Mouse (Mus musculus) embryonic fibroblast, embryonic 13.5 days (primary cell): ENCODE data around the gene 4922502D21Rik.

Experiments used
- CTCF ChIP-seq: IDR thresholded peaks from 2 replicates; pipeline ENCODE4 v1.5.1; 2011; ENCODE audit warnings: mild to moderate bottlenecking, control low read depth, low read length, moderate library complexity, borderline replicate concordance; ENCODE audit not compliant: insufficient read depth
- POLR2A ChIP-seq: IDR thresholded peaks from 2 replicates; pipeline ENCODE4 v1.6.1; 2011; ENCODE audit warnings: low read depth, mild to moderate bottlenecking, control low read depth, low read length, moderate library complexity

DNA sequence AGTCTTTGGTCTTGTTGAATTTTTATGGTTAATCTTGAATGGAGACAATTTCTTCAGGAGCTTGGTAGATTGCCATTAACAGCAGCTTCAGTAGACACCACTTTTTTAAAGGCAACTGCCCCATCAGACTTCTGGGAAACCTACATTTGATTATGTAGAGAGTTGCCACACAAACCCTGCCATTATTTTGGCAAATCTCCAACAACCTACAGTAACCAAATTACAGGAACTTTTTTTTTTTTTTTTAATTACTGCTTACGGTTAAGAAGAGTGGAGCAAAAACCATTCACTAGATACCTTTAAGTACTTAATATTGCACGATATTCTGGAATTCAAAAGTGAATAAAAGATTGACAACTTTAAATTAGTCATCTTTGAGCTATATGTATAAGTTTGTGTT lies 27.9 kb upstream of the 4922502D21Rik start:
- no peak for TF ChIP-seq CTCF
- TF ChIP-seq POLR2A = no peak
